Mouse (Mus musculus): Measurements from ENCODE around the gene Pex5l.

GRCm38 (mm10) chr3:32968671-32969425, 174.2 kb downstream of the Pex5l start:
- TF ChIP-seq POLR2A (IDR thresholded peaks at IDR 0.05; ENCODE audit: low read depth, low read length), result no peak
- TF ChIP-seq CTCF (IDR thresholded peaks at IDR 0.05; ENCODE audit: extremely low read depth, insufficient read length, insufficient replicate concordance, low read depth, low read length), result no peak

Measured in small intestine, adult 2 months (tissue).